Mouse (Mus musculus): ENCODE data around the gene Smim22. TPM values are rescaled to one million over a fixed set of nuclear protein-coding genes. Genes with fewer than 3 reads are reported as not detected.
A peak's percentile ranks its signal among the peaks of the same experiment; 100 is the strongest.

The Smim22 gene
- polyA plus RNA-seq, 1 experiment = 1.00 TPM

DNA sequence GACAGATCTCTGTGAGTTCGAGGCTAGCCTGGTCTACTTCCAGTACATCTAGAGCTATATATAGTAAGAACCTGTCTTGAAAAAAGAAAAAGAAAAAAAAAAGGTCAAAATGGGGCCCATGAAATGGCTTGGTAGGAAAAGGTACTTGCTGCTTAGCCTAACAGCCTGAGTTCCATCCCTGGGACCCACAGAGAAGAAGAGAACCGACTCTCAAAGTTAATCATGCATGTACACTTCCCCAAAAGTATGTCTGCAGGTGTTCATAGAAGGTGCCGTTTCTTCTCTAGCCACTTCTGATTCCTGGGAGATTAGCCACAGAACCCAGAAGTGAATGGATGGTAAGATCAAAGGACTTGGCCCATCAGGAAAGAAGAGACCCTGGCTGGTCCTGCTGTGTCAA, 38.7 kb upstream of the Smim22 start:
- Histone ChIP-seq H3K4me1 (ENCODE audit: control insufficient read depth, insufficient read depth, low read length) (peaks cover 14% of the 10 kb centered on the region), H3K27me3 (ENCODE audit: control insufficient read depth, insufficient read depth, low read length) (no peaks in the 10 kb centered on the region), H3K27ac (ENCODE audit: insufficient read depth, low read length) (no peak overlapping the region), H3K4me3 (replicated peaks; ENCODE audit: insufficient read depth, low read depth, low read length) (no peak overlapping the region)
- WGBS = 83% methylated on average over 3 of the region's 3 CpGs
- DNase-seq = no peak
- no peak for TF ChIP-seq CTCF (IDR thresholded peaks at IDR 0.05; ENCODE audit: borderline replicate concordance, insufficient read depth, low read depth, low read length)
- no peak for TF ChIP-seq POLR2A (IDR thresholded peaks at IDR 0.05; ENCODE audit: borderline replicate concordance, insufficient read depth, low read length)

DNA sequence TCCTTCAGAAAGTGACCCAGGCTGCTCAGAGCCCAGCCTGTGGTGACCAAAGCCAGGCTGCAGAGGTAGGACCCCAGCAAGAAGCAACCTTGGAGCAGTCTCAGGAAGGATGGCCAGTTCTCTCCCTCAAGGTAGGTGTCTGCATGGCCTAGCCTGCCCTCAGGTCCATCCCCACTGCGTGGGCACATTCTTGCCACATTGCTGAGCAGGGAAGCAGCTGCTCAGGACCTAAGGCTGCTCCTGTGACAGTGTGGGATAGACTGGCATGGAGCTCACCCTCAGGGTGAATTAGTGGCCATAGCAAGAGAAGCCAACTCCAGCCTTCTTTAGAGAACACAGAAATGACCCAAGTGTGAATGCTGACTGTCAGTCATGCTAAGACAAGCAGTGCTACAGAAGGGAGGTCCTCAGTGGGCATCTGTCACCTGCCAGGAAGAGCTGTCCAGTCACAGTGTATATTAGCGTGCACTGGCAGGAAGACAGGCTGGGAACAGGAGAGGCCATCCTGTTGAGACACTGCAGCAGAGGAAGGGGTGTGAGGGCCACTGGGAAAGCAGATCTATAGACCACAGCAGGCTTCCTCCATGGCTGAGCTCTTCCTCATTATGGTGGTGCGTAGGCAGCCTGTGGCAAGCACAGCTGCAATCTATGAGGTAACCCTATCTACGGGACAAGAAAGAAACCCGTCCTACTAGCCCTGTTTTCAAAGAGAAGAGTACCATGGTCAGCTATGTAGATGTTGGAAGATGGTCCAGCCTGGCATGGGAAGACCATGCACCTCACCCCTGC, 37.8 kb upstream of the Smim22 start:
- Histone ChIP-seq H3K4me3 (replicated peaks; ENCODE audit: insufficient read depth, low read depth, low read length) (no peak overlapping the region), H3K27me3 (ENCODE audit: control insufficient read depth, insufficient read depth, low read length) (no peaks in the 10 kb centered on the region), H3K27ac (ENCODE audit: insufficient read depth, low read length) (no peak overlapping the region), H3K4me1 (ENCODE audit: control insufficient read depth, insufficient read depth, low read length) (peaks cover 18% of the 10 kb centered on the region)
- 83% methylated on average over 5 of the region's 5 CpGs for WGBS
- DNase-seq = no peak
- TF ChIP-seq POLR2A (IDR thresholded peaks at IDR 0.05; ENCODE audit: borderline replicate concordance, insufficient read depth, low read length) (no peak), CTCF (IDR thresholded peaks at IDR 0.05; ENCODE audit: borderline replicate concordance, insufficient read depth, low read depth, low read length) (no peak)

DNA sequence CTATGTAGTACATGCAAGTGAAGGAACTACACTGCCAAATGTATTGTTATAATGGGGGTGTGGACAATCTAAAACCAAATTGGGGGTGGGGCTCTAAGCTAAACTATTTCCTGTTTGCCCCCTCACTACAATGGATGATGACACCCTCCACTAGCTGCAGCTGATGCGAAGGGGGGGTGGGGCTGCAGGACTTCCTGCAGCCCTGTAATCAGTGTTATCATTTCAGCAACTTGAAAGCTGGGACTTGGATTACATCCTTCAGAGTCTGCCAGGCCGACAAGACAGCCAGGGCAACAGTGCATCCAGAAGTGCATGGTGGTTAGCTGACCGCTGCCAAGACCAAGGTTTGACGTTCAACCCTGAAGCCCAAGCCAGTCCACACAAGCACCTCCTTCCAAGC, 35.5 kb upstream of the Smim22 start:
- no peak overlapping the region for H3K4me3 ChIP-seq (replicated peaks; ENCODE audit: insufficient read depth, low read depth, low read length)
- H3K4me1 ChIP-seq (ENCODE audit: control insufficient read depth, insufficient read depth, low read length) = peaks cover 18% of the 10 kb centered on the region
- no peak for DNase-seq
- 77% methylated on average over 4 of the region's 4 CpGs for WGBS
- H3K27ac ChIP-seq (ENCODE audit: insufficient read depth, low read length) = no peak overlapping the region
- TF ChIP-seq POLR2A (IDR thresholded peaks at IDR 0.05; ENCODE audit: borderline replicate concordance, insufficient read depth, low read length) (no peak), CTCF (IDR thresholded peaks at IDR 0.05; ENCODE audit: borderline replicate concordance, insufficient read depth, low read depth, low read length) (no peak)
- H3K27me3 ChIP-seq (ENCODE audit: control insufficient read depth, insufficient read depth, low read length) = no peaks in the 10 kb centered on the region

DNA sequence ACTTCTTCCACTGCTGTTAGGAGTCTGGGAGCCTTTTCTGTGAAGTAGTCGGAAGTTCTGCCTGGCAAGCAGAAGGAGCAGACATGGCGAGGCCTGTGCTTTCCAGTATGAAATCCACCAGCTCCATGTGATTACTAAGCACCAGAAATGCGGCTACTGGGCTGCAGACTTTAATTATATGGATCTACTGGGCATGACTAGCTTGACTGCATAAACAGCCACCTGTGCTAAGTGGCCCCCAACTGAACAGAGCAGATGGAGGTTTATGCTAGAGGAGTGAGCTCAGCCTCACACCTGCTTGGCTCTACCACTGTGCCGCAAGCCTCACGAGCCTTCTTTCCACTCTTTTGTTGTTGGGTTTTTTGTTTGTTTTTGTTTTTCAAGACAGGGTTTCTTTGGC, 32.6 kb upstream of the Smim22 start:
- Histone ChIP-seq H3K4me1 (ENCODE audit: control insufficient read depth, insufficient read depth, low read length) (peaks cover 33% of the 10 kb centered on the region), H3K4me3 (replicated peaks; ENCODE audit: insufficient read depth, low read depth, low read length) (no peak overlapping the region), H3K27me3 (ENCODE audit: control insufficient read depth, insufficient read depth, low read length) (no peaks in the 10 kb centered on the region), H3K27ac (ENCODE audit: insufficient read depth, low read length) (peak overlapping the region; percentile 39; the same call in 1 of the 2 replicates)
- 18% methylated on average over 5 of the region's 5 CpGs for WGBS
- peak; percentile 66 to 81 for DNase-seq
- TF ChIP-seq POLR2A (IDR thresholded peaks at IDR 0.05; ENCODE audit: borderline replicate concordance, insufficient read depth, low read length) = no peak
- no peak for TF ChIP-seq CTCF (IDR thresholded peaks at IDR 0.05; ENCODE audit: borderline replicate concordance, insufficient read depth, low read depth, low read length)

DNA sequence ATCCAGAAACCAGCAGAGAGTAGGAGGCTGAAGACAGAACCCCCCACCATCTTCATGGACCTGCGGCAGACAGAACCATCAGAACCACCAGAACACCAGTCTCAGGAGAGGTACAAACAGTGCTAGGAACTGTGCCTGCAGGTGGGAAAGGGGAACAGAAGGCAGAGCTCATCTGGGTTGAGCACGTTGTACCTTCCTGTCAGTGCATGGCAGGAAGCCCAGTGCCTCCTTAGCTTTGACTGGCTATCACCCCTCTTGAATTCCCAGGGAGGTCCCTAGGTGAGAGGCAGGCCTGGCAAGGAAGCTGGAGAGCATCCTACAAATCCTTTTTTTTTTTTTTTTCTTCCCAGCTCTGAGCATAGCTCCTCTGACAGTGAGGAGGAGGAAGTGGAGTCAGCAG, 30.9 kb upstream of the Smim22 start:
- Histone ChIP-seq H3K4me3 (replicated peaks; ENCODE audit: insufficient read depth, low read depth, low read length) (no peak overlapping the region), H3K27ac (ENCODE audit: insufficient read depth, low read length) (peak overlapping the region; percentile 19; the same call in 1 of the 2 replicates), H3K4me1 (ENCODE audit: control insufficient read depth, insufficient read depth, low read length) (peaks cover 33% of the 10 kb centered on the region), H3K27me3 (ENCODE audit: control insufficient read depth, insufficient read depth, low read length) (no peaks in the 10 kb centered on the region)
- DNase-seq = peak; percentile 68 to 78
- 8% methylated on average over 2 of the region's 2 CpGs for whole genome bisulfite sequencing
- TF ChIP-seq POLR2A (IDR thresholded peaks at IDR 0.05; ENCODE audit: borderline replicate concordance, insufficient read depth, low read length) (no peak), CTCF (IDR thresholded peaks at IDR 0.05; ENCODE audit: borderline replicate concordance, insufficient read depth, low read depth, low read length) (no peak)

DNA sequence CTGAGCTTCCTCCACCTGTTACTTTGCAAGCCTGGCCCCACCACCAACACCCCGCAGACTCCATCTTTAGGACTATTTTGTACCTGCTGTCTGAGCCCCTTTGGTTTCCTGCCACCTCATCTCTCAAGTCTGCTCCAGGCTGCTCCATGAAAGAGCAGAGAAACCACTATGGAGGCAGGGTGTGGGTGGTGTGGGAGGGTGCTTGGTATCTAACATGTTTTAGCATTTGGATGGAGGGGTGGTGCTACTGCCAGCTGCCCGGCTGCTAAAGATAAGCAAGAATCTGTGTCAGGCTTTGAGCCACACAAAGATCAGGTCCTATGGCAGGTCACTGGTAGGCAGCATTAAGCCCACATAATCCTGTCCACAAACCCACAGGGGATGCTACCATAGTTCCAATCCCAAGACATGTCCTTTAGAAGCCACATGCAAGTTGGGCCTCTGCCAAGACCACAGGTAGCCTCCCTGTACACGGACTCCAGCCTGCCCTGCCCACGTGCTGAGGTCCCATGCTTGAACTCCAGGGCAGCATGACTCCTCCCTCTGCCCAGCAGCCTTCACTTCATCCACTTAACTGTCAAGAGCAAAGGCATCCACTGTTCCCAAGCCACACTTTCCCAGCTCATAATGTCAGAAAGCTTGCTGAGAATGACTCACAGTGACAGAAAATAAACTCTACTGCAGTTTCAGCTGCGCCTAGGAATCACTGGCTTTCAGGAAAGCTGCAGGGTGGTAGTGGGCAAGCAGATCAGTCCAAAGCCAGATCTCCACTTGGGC, 28.6 kb upstream of the Smim22 start:
- no peak overlapping the region for H3K27ac ChIP-seq (ENCODE audit: insufficient read depth, low read length)
- no peak for DNase-seq
- peaks cover 33% of the 10 kb centered on the region for H3K4me1 ChIP-seq (ENCODE audit: control insufficient read depth, insufficient read depth, low read length)
- no peak overlapping the region for H3K4me3 ChIP-seq (replicated peaks; ENCODE audit: insufficient read depth, low read depth, low read length)
- H3K27me3 ChIP-seq (ENCODE audit: control insufficient read depth, insufficient read depth, low read length) = no peaks in the 10 kb centered on the region
- TF ChIP-seq CTCF (IDR thresholded peaks at IDR 0.05; ENCODE audit: borderline replicate concordance, insufficient read depth, low read depth, low read length) (no peak), POLR2A (IDR thresholded peaks at IDR 0.05; ENCODE audit: borderline replicate concordance, insufficient read depth, low read length) (no peak)
- 49% methylated on average over 5 of the region's 5 CpGs for WGBS

DNA sequence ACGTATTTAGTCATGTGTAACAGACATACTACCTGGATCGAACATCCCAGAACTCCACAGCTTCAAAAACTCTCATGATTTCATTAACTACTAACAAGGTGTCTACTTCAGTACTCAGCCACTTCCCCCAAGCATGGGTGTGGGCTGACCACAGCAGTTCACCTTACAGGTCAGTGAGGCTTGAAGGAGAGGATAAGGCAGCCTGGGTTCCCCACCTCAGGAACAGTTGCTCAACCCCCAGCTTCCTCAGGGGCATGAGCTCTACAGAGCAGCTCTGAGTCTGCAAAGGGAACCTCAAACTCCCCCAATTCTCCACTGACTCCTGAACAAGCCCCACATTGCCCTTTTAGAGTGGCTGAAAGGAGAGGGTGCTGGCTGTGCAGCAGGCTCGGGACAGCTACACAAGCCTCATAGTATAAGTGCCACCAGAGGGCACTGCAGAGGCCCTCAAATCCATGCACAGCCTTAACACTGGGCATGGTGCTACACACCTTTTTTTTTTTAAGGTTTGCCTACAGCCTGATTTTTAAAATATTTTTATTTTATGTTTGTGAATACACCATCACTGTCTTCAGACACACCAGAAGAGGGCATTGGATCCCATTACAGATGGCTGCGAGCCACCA, 27.2 kb upstream of the Smim22 start:
- 75% methylated on average over 4 of the region's 4 CpGs for WGBS
- no peaks in the 10 kb centered on the region for H3K27me3 ChIP-seq (ENCODE audit: control insufficient read depth, insufficient read depth, low read length)
- TF ChIP-seq POLR2A (IDR thresholded peaks at IDR 0.05; ENCODE audit: borderline replicate concordance, insufficient read depth, low read length) = no peak
- peak; percentile 53 for TF ChIP-seq CTCF (IDR thresholded peaks at IDR 0.05; ENCODE audit: borderline replicate concordance, insufficient read depth, low read depth, low read length)

More for the DNA sequence above, 27.2 kb upstream of the Smim22 start:
- no peak for DNase-seq
- Histone ChIP-seq H3K4me3 (replicated peaks; ENCODE audit: insufficient read depth, low read depth, low read length) (no peak overlapping the region), H3K27ac (ENCODE audit: insufficient read depth, low read length) (no peak overlapping the region), H3K4me1 (ENCODE audit: control insufficient read depth, insufficient read depth, low read length) (peaks cover 23% of the 10 kb centered on the region)
